Mouse (Mus musculus) megakaryocyte, adult 5-6 weeks (primary cell): Measurements from ENCODE around the gene Zfp217. TPM values are rescaled to one million over a fixed set of nuclear protein-coding genes. Genes with fewer than 3 reads are reported as not detected.
A peak's percentile ranks its signal among the peaks of the same experiment; 100 is the strongest.

Source experiments
- ATAC-seq: 2 replicates; pipeline ENCODE4 v1.8.0; 2016; ENCODE audit warnings: mild to moderate bottlenecking, inconsistent platforms; ENCODE audit not compliant: poor library complexity, severe bottlenecking
- total RNA-seq, 2 experiments: library from RNA; stranded (forward) in 1 of 2; stranded (reverse) in 1 of 2; fragments of 153-499, 151-499 nt in 1 of 2; fragments of 221-1000, 200-1000 nt in 1 of 2; gene quantifications; 2 replicates each; pipeline versions ENCODE4 v1.2.3 to v1.2.4; 2015 to 2017

Gene Zfp217
- total RNA-seq, 2 experiments from 2014 or later = 40.4 to 50.9 TPM

DNA sequence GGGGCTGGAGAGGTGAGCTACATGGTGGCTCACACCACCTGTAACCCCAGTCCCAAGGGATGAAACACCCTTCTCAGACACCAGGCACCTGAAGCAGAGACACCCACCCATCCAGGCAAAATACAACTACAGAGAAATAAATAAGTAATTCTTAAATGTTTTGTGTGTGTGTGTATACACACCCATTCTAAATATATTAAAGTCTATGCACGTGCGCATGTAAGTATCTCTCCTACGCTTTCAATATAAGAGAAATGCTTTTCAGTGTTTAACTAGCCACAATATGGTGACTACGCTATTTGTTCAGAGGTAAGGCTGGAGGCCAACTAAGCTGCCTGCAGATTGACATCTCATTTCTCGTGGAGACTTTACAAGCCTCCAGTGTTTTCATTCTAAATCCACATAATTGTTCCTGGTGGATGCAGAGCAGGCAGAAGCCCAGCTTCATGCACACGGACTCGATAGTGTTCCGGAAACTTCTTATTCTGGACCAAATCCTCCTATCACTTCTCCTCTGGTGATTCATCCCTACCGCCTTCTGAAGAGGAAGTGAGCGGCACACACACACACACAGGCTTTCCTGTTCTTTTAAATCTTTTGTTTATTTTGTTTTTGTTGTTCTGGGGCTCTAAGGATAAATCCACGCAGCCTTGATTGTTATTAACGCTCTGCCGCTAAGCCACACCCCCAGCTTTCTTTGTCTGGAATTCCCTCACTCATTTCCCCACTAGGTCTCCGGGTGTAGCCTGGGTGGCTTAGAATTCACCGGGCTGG, 12.1 kb upstream of the Zfp217 start:
- ATAC-seq = peak; percentile 51

DNA sequence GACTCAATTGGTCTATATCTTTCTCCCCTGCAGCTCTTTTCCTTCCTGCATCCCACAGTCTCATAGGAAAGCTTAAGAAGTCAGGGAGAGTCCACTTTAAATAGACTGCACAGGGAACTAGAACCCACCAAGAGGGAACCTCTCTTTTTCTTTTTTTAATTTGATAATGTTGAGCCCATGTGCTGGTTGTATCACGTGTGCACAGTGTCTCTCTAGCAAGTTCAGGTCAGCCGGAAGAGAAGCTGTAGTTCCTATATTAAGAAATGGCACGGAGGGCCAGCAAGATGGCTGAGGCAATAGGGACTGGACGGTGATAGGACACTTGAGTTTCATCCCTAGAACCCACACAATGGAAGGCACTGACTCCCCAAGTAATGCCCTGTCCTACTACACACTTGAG, 11.1 kb upstream of the Zfp217 start:
- ATAC-seq = peak; percentile 17; the same call in 1 of the 2 replicates

DNA sequence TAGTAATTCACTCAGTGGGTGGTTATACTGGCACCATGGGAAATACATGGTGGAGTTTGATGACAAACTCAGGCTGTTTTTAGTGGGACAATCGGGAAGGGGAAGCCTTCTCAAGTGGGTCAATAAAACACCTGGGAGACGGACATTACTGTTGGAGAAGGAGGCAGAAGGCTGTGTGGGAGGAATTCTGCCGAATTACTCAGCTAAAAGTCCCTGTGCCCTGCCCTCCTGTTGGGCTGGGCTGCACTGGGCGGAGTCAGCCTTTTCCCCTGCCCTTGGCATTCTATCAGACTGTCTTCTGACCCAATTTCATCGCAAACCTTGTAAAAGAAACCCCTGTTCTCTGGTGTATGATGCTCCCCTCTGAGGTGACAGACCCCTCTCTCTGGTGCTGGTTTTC, 10.3 kb upstream of the Zfp217 start:
- ATAC-seq = peak; percentile 31

DNA sequence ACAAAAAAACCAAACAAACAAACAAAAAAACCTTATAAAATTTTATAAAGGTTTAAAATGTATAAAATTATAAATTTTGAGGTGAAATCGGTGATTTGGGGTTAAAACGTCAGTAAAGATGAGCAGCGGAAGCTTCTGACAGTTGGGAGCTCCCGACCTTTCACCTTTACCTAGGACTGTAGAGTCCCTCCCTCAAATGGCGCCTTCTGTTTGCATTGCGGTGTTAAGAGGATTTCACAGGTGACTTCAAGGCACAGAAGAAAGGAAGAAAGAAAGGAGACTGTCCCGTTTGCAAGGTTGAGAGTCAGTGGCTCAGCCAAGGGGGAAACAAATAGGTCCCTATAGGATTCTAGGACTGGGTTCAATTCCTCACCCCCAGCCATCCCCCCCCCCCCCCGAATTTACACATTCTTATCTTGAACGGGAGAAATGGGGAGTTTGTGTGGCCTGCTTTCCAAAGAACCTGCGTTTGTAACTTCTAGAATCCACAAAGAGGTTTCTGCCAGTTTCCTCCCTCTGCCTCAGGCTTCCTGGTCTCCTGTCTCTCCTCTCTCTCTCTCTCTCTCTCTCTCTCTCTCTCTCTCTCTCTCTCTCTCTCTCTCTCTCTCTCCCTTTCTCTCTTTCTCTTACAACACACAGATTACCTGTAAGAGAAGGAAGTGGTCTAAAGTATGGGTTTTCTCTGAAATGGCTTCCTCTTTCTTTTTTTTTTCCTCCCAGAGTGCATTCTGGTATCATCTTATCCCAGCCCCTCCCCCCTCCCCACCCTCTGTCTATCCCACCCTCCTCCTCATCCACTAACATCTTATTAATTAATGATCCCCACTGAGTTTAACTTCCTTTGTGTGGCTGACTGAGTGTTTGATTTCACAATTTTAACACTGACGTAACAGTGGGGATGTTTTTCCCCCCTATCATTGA, 9.6 kb upstream of the Zfp217 start:
- peak; percentile 23 for ATAC-seq

DNA sequence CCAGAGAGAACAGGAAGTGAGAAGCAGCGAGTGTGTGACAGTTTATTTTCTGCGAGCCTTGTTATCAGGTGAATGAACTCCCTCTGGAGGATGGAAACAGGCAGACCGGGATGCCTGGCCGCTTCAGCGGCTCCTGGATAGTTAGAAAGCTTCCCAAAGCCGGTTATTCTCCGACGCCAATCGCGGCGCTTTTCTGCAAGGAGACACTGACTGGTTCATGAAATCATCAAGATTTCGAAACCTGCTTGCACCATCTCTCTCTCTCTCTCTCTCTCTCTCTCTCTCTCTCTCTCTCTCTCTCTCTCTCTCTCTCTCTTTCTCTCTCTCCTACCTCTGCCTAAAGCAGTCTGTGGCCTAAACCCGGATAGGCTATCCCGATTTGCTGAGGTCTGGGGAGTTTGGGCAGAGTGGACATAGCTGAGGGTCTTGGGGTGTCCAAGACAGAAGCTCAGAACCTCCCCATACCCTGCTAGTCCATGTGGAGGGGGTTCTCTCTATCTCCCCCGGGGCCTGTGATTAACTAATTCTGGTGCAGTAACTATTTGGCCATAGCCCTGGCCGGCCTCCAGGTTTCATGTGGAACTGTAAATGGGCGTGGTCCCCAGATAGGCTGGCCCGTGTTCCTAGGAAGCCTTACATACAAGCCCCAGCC, 7.3 kb upstream of the Zfp217 start:
- ATAC-seq = peak; percentile 53

DNA sequence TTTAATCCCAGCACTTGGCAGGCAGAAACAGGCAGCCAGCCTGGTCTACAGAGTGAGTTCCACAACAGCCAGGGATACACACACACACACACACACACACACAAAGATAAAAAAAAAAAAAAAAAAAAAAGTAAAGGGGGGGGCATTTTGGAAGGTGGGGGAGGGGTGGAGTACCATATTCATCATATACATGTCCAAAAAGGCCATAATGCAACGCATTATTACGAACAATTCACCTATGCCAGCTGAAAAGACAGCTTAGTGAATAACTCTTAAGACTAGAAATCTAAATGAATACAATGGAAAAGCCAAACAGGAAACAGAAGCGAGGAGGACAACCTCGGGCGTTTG, 6.8 kb upstream of the Zfp217 start:
- ATAC-seq = no peak

DNA sequence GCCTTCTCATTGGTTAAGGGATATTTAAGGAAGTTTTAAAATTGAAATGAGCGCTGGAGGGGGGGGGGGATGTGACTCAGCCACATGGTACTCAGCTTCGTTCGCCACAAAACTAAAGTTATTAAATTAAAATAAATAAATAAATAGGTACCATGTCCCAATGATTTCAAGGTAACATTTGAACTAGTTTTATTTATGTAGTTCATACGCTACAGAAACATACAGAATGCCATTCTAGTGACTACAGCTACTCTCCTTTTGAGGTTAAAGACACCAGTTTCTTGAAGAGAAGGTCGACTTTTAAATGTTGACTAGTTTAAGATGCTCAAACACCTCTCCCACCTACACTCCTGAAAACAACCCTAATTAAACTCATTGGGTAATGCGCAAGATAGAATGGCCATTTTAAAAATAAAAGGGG, 6.4 kb upstream of the Zfp217 start:
- no peak for ATAC-seq

DNA sequence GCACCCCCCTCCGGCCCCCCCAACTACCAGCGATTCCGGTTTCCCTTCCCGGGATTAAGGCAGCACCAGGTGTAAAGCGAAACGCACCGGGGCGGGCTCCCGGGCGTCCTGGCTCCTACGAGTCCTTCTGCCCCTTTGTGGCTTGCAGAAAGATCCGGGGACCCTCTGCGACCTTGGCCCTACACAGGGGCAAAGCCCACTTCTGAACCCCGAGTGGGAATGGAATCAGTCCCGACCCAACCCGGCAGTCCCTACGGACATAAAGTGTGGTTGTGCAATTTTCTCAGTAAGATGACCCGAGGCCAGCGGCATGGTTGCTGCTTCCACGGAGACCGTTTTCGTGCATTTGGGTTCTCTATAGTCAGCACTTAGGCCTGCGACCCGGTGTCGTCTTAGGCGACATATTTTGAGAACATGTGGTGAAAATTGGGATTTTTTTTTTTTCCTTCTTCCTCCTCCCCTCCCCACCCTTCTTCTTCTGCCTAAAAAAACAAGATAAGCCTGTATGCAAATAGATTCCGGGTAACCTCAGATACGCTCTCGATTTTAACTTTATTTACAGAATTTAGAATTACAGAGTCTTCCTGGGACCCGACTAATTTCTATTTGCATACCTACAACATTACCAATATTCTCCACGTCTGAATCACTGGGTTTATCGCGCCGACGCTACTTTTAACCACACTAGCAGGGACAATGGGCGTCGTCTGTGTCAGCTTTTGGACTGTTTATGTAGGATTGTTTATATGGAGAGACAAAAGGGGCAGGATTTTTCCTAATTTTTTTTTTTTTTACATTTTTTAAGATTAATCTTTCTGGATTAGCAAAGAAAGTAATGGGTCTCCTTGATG, 5.7 kb upstream of the Zfp217 start:
- ATAC-seq = peak; percentile 14; the same call in 1 of the 2 replicates

DNA sequence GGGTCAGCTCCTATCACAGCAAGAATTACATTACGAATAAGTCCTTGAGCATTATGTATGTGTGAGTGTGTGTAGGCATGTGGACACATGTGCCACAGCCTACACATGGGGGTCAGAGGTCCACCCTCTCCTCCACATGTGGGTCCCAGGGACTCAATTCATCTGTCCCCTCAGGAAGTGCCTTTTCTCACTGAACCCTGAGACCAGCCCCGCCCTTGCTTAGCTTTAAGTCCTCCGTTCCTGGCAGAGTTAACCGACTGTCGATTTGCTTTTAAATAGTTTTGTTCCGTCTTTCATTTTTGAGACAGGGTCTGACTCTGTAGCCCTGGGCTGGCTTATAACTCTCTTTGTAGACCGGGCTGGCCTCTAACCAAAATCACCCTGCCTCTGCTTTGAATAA, 5.0 kb upstream of the Zfp217 start:
- peak; percentile 1; the same call in 1 of the 2 replicates for ATAC-seq

DNA sequence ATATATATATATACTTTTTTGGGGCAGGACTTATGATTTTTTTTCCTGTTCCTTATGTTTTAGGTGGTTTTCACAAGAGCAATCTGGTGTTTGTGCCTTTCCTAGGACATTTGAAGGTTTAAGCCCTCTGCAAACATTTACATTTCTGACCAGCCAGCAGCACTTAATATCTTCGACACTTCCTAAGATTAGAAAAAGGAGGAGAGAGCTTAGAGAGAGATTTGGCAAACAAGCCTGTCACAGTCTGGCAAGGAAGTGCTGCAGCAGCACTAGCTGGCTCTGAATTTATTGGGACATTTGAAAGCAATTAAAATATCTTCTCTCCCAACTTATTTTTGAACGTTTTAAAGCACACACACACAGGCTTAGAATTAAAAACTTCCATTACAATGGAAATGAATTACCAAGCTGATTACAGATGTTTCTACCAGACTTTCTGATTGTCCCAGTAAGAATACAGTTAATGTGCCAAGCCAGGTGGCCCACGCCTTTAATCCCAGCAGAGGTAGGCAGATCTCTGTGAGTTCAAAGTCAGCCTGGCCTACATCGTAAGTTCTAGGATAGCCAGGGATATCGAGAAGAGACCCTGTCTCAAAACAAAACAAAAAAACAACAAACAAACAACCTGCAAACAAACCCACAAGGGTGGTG, 4.3 kb upstream of the Zfp217 start:
- ATAC-seq = no peak

DNA sequence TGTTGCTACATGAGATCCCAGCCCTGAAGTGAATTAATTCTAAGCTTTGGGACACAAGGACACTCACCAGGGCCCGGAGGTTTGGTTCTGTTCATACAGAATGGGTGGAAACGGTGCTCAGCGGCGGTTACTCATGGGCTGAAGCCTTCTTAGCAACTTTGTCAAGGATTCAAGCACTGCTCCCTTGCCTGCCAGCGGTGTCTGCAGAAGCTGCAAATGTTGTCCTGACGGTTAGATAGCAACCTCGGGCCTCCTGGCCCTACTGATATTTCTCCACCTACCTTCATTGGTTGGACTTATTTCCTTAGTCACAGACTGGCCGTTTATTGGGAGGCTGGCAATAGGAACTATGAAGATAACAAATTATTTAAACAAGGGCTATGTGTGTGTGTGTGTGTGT, 3.6 kb upstream of the Zfp217 start:
- ATAC-seq = no peak

DNA sequence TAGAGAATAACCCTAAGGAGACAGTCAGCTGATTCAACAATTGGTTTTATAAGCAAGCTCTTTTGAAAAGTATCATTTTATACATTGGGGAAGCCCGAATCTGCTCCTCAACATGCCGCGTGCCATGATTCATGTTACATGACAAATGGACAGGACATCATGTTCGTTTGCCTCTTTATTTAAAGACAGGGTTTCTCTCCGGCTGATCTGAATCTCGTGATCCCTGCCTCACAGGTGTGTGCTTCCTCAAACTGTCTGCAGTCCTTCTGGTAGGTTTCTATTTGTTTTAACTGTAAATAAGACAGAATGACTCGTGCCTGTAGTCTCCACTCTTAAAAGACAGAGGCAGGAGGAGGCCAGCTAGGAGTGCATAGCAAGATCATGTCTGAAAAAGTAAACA, 925 bp upstream of the Zfp217 start:
- no peak for ATAC-seq

DNA sequence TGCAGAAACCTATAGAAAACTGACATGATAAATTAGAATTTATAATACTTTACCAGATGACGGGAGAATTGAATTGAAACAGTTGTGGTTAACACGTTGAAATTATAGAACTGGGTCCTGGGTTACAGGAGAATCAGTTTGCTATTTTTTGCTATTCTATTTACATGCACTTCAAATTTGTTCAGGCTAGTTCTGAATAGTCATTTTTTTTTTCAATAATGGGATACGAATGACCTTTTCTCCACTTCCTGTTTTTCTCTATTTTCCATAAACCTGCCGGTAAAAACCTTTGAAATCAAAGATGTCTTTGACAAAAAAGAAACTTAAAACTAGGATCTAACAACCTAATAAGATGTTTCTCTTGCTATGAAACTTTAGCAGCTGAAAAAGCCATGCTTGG, 733 bp downstream of the Zfp217 start:
- no peak for ATAC-seq

DNA sequence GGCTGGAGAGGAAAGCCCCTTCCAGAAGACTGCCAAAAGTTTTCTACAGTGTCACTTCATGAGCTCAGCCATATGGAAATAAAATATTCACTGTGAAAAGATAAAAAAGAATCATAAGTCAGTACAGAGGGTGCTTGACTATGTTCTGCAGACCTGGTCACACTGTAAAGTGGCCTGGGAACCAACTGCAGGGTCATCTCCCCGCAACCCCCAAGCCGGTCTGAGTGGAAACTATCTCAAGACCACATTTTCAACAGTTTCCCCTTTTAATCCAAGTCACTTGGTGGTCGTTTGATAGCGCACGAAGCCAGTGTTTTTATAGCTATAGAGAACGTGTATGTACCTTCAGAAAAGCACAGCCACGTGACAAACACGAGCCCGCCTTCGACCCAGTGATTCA, 3.6 kb downstream of the Zfp217 start:
- ATAC-seq = no peak

DNA sequence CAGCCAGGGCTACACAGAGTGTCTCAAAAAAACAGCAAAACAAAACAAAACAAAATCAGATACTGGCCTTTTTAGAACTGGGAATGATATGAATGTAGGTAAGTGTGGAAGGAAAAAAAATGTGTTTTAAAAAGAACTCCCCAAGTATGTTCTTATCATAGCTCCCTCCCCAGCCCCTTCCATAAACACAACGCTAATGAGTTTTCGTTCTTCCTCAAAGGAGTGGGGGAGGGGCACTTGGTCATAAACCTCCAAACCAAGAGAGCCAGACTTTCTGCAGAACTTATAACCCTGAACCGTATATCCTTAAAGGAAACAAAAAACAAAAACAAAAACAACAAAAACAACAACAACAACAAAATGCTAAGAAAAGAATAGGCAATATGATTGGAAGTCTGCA, 4.0 kb downstream of the Zfp217 start:
- ATAC-seq = 0 out of 2 replicates have a peak, but pooled peaks have one; percentile 43

DNA sequence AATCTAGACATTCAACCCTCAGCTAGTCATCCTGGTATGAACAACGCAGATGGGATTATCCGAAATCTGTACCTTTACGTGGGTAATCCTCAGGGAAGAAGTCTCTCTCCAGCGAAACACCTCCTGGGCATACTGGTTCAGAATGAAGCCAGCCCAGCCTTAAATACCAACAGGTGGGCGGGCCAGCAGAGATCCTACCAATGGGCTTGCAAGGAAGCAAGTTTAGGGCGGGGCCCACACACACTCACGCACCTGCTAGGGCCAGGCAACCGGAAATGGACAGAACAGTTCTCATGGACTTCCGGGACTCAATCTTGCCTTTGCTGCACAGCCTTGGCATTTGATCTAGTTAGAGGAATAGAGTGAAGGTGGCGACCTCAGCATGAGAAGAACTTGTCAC, 5.4 kb downstream of the Zfp217 start:
- ATAC-seq = no peak

DNA sequence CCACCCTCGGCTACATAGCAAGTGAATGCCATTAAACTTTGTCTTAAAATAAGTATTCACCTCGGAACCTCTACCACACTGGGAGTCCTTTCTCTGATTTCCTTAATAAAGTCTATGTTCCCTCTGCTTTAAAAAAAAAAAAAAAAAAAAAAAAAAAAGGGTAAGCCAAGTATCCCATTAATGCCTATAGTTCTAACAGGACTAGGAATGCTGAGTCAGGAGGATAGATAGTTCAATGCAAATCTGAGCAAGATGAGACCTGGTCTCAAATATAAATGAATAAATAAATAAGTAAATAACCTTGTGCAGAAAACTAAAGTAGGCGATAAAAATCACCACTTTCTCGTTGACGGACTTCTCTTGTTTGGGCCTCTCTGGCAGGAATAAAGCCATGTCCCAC, 6.4 kb downstream of the Zfp217 start:
- ATAC-seq = no peak

DNA sequence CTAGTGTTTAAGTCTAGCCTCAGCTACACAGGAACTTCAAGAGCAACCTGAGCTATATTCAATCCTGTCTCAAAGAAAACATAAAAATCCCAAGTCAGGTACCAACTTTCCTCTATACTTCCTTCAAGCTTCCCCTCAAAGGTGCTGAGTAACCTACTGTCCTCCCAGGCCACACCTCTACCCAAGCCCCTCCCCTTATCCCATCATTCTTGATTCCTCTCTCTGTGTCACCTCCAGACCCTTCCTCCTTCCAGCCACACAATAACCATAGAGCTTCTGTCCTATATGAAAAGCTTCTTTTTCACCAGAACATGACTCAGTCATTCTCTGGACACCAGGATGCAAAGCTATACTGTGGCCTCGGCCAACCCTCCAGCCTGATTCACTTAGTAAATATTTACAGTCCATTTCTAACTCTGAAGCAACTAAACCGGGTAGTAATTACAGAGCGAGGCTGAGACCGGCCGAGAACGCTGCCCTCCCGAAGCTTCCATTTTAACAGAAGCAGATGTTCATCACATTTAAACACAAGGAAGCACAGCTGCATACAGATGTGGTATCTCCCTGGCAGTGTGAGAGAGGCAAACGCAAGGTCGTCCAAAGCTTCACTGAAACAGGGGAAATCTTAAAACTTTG, 8.4 kb downstream of the Zfp217 start:
- no peak for ATAC-seq

DNA sequence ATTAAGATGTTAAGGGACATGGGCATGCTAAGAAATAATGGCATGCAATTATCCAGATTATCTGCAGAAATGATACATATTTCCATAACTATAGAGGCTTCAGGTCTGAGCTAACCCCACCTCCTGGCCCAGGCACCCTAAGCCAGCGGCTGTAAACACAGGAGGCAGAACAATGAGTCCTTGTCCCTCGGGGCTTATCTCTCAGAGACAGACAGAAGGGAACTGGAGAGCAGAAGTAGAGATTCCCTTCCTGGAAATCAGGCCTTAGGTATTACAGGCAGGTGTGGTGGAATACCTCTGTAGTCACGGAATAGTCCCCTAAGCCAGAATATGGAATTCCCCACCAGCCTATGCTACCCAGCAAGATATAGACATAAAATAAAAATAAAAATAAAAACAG, 11.0 kb downstream of the Zfp217 start:
- ATAC-seq = no peak

DNA sequence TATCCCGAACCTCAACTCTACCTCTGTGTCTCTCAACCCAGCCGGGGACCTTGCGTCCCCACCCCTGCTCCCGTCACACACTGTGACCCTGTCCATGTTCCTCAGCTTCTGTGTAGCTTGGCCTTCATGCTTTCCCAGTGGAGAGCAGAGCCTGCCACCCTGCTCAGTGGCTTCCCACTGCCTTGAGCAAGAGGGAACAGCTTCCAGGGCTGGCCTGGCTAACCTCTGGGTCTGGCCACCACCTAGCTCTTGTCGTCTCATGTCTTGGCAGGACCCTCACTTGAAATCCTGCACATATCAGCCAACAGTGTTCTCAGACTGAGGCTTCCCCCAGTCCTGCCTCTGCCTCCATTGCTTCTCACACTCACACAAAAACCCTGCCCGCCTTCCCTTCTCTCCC, 12.1 kb downstream of the Zfp217 start:
- ATAC-seq = no peak
